Mouse (Mus musculus): Measurements from ENCODE around the gene Wdr46.

The Wdr46 gene

GRCm38 (mm10) chr17:33928251-33928947, 12.1 kb upstream of the Wdr46 start:
- no peak for DNase-seq (ENCODE audit: low spot score in 2 of 2)

- peak; percentile 92 for DNase-seq (ENCODE audit: low spot score in 2 of 2)
These were observed 10.8 kb upstream of the Wdr46 start, which contains the start of gene Rgl2 for GRCm38 (mm10) chr17:33929371-33930279. TSS of gene Rgl2 (plus strand) at chr17:33929543.

- peak; percentile 70 to 78 for DNase-seq (ENCODE audit: low spot score in 2 of 2)
These were observed 9.9 kb upstream of the Wdr46 start for GRCm38 (mm10) chr17:33930280-33931158.

- no peak for DNase-seq (ENCODE audit: low spot score in 2 of 2)
These were observed 9.1 kb upstream of the Wdr46 start for GRCm38 (mm10) chr17:33931159-33931866.

GRCm38 (mm10) chr17:33931947-33932346, 8.5 kb upstream of the Wdr46 start:
- no peak for DNase-seq (ENCODE audit: low spot score in 2 of 2)

GRCm38 (mm10) chr17:33932448-33932847, 8.0 kb upstream of the Wdr46 start:
- no peak for DNase-seq (ENCODE audit: low spot score in 2 of 2)

GRCm38 (mm10) chr17:33932970-33933369, 7.5 kb upstream of the Wdr46 start:
- DNase-seq (ENCODE audit: low spot score in 2 of 2) = no peak

- no peak for DNase-seq (ENCODE audit: low spot score in 2 of 2)
These were observed 4.9 kb upstream of the Wdr46 start for GRCm38 (mm10) chr17:33935422-33936055.

GRCm38 (mm10) chr17:33936993-33937392, 3.5 kb upstream of the Wdr46 start:
- no peak for DNase-seq (ENCODE audit: low spot score in 2 of 2)

GRCm38 (mm10) chr17:33938783-33939182, 1.7 kb upstream of the Wdr46 start:
- no peak for DNase-seq (ENCODE audit: low spot score in 2 of 2)

- no peak for DNase-seq (ENCODE audit: low spot score in 2 of 2)
These were observed 521 bp downstream of the Wdr46 start for GRCm38 (mm10) chr17:33940981-33941380.

- DNase-seq (ENCODE audit: low spot score in 2 of 2) = no peak
These were observed 921 bp downstream of the Wdr46 start for GRCm38 (mm10) chr17:33941381-33941780.

- DNase-seq (ENCODE audit: low spot score in 2 of 2) = no peak
These were observed 3.0 kb downstream of the Wdr46 start for GRCm38 (mm10) chr17:33943454-33943853.

GRCm38 (mm10) chr17:33947430-33948089, 7.1 kb downstream of the Wdr46 start:
- no peak for DNase-seq (ENCODE audit: low spot score in 2 of 2)

- DNase-seq (ENCODE audit: low spot score in 2 of 2) = no peak
These were observed 7.8 kb downstream of the Wdr46 start for GRCm38 (mm10) chr17:33948090-33948904.

- DNase-seq (ENCODE audit: low spot score in 2 of 2) = no peak
These were observed 8.6 kb downstream of the Wdr46 start for GRCm38 (mm10) chr17:33948905-33949537.

GRCm38 (mm10) chr17:33950131-33950625, 9.7 kb downstream of the Wdr46 start:
- no peak for DNase-seq (ENCODE audit: low spot score in 2 of 2)
